Mouse (Mus musculus): ENCODE data around the gene Mmp14.

The Mmp14 gene

DNA sequence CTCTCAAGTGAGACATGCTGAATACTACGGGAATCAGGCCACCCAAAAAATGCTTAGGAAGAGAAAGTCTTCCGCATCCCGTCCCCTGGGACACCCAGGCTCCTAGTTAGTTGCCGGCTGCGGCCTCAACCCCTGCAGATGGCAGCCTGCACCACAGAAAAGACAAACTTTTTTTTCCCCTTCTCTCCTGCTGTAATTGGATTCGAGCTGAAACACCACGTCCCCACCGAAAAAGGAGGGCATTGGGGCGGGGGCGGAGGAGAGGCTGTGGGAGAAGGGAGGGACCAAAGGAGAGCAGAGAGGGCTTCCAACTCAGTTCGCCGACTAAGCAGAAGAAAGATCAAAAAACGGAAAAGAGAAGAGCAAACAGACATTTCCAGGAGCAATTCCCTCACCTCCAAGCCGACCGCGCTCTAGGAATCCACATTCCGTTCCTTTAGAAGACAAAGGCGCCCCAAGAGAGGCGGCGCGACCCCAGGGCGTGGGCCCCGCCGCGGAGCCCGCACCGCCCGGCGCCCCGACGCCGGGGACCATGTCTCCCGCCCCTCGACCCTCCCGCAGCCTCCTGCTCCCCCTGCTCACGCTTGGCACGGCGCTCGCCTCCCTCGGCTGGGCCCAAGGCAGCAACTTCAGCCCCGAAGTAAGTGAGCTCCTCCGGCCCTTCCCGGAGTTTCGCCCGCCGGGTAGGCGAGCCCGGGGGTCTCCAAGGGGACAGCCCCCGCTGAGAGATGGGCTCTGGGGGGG is at the start of gene Mmp14:
Gene Mmp14 (plus strand): TSS at position 279 of the 744 bp plus-strand sequence.
- DNase-seq (ENCODE audit: low read depth, low spot score): peak; percentile 57

- no peak for DNase-seq (ENCODE audit: low read depth, low spot score)
These were observed 49.6 kb upstream of the Mmp14 start for GRCm38 (mm10) chr14:54381816-54382215.

DNA sequence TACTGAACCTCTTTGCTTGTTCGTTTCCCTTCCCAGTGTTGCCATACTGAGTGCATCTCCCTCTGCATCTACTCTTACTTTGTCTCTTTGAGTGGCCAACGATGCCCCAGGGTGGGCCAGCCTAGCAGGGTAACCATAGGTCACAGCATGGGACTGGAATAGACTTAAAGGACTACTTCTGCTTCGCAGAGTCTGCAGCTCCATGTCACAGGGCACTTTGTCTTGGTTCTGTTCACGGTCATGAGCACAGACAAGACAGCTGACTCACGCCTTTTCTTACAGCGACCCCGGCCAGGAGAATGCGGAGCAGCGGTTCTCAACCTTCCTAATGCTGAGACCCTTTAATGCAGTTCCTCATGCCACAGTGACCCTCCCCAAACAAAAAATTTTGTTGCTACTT is 48.8 kb upstream of the Mmp14 start:
- DNase-seq (ENCODE audit: low read depth, low spot score): no peak

- DNase-seq (ENCODE audit: low read depth, low spot score): peak; percentile 35
These were observed 48.0 kb upstream of the Mmp14 start for GRCm38 (mm10) chr14:54383355-54383771.

- DNase-seq (ENCODE audit: low read depth, low spot score): no peak
These were observed 47.0 kb upstream of the Mmp14 start for GRCm38 (mm10) chr14:54384396-54384795.

DNA sequence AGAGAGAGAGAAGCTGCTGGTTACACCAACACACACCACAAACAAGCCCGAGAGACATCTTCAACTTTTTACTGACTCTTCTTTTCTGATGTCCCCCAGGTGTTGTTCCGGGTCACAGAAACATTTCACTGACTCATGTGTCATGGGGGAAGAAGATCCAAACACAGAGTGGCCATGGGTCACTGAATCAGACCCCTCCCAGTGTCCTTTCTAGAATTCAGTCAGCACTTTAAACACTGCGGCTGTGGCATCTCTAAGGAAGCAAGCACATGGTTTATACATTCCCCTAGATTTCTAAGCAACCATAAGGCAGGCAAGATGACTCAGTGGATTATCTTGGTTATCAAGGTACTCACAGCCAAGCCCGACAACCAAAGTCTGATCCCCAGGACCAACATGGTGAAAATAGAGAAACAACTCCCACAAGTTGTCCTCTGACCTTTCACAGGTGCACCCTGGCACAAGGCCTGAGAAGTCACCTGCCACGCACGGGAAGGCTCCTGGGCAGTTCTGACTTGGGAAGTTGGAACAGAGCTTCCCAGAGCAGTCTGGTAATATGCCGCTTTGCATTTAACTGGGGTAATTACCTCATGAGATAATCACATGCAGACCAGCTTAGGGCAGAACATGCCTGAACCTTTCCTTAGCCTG is 45.3 kb upstream of the Mmp14 start:
- DNase-seq (ENCODE audit: low read depth, low spot score): no peak

- no peak for DNase-seq (ENCODE audit: low read depth, low spot score)
These were observed 43.9 kb upstream of the Mmp14 start for GRCm38 (mm10) chr14:54387546-54387945.

DNA sequence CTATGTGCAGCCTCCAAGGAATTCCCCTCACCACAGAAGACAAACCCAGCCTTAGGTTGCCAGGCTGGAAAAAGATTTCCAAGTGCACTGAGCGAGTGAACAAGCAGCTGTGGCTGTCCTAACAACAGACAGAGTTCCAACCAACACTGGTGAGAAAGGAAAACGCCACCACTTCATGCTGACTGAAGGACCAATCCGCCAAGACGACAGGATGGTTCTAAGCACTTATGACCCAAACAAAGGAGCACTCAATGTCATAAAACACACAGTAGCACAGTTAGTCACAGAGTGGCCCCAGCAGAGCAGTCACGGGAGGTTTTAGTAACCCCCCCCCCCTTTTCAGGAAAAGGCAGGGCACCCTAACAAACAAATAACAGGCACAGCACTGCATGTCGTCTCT is 40.6 kb upstream of the Mmp14 start:
- no peak for DNase-seq (ENCODE audit: low read depth, low spot score)

DNA sequence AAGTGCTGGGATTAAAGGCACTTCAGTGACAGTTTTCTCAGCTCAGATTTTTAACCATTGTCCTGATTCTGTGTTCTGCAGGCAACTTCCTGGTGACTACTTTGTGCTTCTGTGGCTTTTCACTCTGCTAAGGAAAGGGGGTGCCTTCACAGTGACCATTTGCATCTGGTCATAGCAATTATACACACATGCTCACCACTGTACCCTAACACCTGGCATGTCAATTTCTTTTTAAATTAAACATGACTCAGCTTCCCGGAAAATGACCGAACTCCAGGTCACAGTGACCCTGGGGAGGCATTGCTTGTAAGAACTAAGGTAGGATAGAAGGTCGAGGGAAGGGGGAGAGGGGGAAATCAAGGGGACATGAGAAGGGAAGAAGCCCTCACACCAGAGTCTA is 37.6 kb upstream of the Mmp14 start:
- no peak for DNase-seq (ENCODE audit: low read depth, low spot score)

GRCm38 (mm10) chr14:54394309-54394708 is 37.1 kb upstream of the Mmp14 start:
- DNase-seq (ENCODE audit: low read depth, low spot score): no peak

GRCm38 (mm10) chr14:54396685-54397084 is 34.7 kb upstream of the Mmp14 start:
- DNase-seq (ENCODE audit: low read depth, low spot score): no peak

- no peak for DNase-seq (ENCODE audit: low read depth, low spot score)
These were observed 33.4 kb upstream of the Mmp14 start for GRCm38 (mm10) chr14:54397872-54398527.

DNA sequence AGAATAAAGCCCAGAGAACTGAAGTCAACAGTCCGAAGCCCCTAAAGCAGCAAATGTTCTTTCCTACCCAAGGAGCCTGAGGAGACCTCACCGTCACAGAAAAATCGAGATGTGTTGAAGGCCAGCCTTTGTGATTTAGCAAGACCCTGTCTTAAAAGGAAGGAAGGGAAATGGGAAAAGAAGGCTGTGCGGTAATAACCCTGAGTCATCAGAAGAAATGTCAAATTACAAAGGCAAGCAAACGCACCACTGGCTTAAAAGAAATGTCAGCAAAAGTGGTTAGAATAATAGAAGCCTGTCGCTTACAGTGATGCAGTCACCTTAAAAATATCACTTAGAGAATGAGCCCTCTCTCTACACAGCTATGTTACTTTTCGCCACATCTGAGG is 32.9 kb upstream of the Mmp14 start:
- no peak for DNase-seq (ENCODE audit: low read depth, low spot score)

DNA sequence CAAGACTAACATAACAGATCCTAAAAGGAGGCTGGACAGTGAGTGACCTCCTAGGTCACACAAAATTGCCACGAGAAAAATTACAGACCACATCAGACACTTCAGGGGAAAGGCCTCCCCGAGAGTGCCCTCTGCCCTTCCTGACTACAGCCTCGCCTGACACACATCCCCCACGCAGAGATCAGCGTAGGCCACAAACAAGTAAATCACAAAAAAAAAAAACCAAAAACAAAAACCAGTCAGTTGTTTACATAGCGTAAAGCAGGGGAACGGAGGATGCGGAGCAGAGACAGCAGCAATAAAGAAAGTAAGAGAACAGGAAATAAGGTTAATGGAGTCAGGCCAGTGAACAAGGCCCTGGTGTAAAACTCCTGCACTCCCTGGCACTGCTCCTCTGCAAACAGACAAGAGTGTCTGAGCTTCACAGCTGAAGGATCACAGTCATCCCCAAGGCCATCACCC is 32.5 kb upstream of the Mmp14 start:
- no peak for DNase-seq (ENCODE audit: low read depth, low spot score)

GRCm38 (mm10) chr14:54401723-54402122 is 29.7 kb upstream of the Mmp14 start:
- DNase-seq (ENCODE audit: low read depth, low spot score): no peak

GRCm38 (mm10) chr14:54408336-54409056 is 22.9 kb upstream of the Mmp14 start:
- DNase-seq (ENCODE audit: low read depth, low spot score): no peak

- DNase-seq (ENCODE audit: low read depth, low spot score): no peak
These were observed 22.3 kb upstream of the Mmp14 start for GRCm38 (mm10) chr14:54409057-54409645.

GRCm38 (mm10) chr14:54409980-54410810 is 21.2 kb upstream of the Mmp14 start:
- DNase-seq (ENCODE audit: low read depth, low spot score): no peak

- DNase-seq (ENCODE audit: low read depth, low spot score): no peak
These were observed 19.3 kb upstream of the Mmp14 start for GRCm38 (mm10) chr14:54412000-54412576.

DNA sequence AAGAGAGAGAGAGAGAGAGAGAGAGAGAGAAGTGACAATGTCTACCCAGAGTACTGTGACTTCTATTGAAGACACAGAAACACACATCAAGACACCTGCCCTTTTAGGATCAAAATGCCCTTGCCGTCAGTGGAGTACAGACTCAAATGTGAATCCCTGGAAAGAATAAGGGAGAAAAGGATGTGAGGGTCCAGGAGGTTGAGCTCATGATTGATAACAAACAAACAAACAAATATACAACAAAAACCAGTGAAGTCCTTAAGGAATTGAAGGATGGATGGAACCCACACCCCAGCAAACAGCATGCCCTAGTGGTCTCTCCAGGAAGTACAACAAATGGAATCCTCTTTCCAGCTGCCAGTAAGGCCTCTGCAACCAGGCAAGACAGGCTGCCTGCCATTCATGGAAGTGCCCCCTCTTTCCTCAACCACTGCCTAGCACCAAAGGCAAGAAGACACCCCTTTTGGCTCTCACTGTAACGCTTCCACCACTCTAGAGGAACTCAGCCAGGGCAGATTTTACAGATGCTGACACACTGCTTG is 18.7 kb upstream of the Mmp14 start:
- DNase-seq (ENCODE audit: low read depth, low spot score): peak; percentile 73

Data from brain, adult 2 months (tissue).